Mouse (Mus musculus) limb, embryonic 13.5 days (tissue): ENCODE results near the gene Vmn1r195. TPM values are rescaled to one million over a fixed set of nuclear protein-coding genes. Genes with fewer than 3 reads are reported as not detected.

Experiments
- polyA plus RNA-seq: library from polyadenylated mRNA; unstranded; fragments of >200 nt; fragmentation: Nextera tagmentation; extraction: Ambion mirVana; gene quantifications from 2 replicates; pipeline ENCODE4 v1.2.1, GENCODE M21; 2015

Vmn1r195 gene
- polyA plus RNA-seq, 1 experiment from 2014 or later, result not detected

Other genes starting within 250 kb of the Vmn1r195 start
- gene Hist1h2ah, start 235.0 kb upstream of the Vmn1r195 start, polyA plus RNA-seq, result 8.8 and 11.8 TPM in 2 replicates
- gene Hist1h2bk, start 234.7 kb upstream of the Vmn1r195 start, polyA plus RNA-seq, result 14.4 and 16.2 TPM in 2 replicates
- 25.3 and 27.8 TPM in 2 replicates for gene Hist1h4i, start 229.2 kb upstream of the Vmn1r195 start, polyA plus RNA-seq
- 75.9 and 76.5 TPM in 2 replicates for gene Hist1h2ag, start 227.6 kb upstream of the Vmn1r195 start, polyA plus RNA-seq
- 17.9 TPM in 2 replicates for gene Hist1h2bj, start 227.3 kb upstream of the Vmn1r195 start, polyA plus RNA-seq
- not detected in 2 replicates for gene Vmn1r188, start 186.1 kb upstream of the Vmn1r195 start, polyA plus RNA-seq
- not detected in 2 replicates for gene Vmn1r189, start 164.7 kb upstream of the Vmn1r195 start, polyA plus RNA-seq
- not detected in 2 replicates for gene Vmn1r191, start 86.6 kb upstream of the Vmn1r195 start, polyA plus RNA-seq
- gene Vmn1r192, start 79.4 kb upstream of the Vmn1r195 start, polyA plus RNA-seq, result not detected in 2 replicates
- not detected in 2 replicates for gene Vmn1r193, start 47.4 kb upstream of the Vmn1r195 start, polyA plus RNA-seq
- not detected in 2 replicates for gene Vmn1r194, start 26.3 kb upstream of the Vmn1r195 start, polyA plus RNA-seq
- gene Vmn1r196, start 19.4 kb downstream of the Vmn1r195 start, polyA plus RNA-seq, result not detected in 2 replicates
- not detected in 2 replicates for gene Vmn1r197, start 54.1 kb downstream of the Vmn1r195 start, polyA plus RNA-seq
- gene Vmn1r198, start 79.8 kb downstream of the Vmn1r195 start, polyA plus RNA-seq, result not detected in 2 replicates
- gene Vmn1r199, start 109.3 kb downstream of the Vmn1r195 start, polyA plus RNA-seq, result not detected in 2 replicates
- not detected in 2 replicates for gene Vmn1r200, start 119.9 kb downstream of the Vmn1r195 start, polyA plus RNA-seq
- gene Vmn1r201, start 201.4 kb downstream of the Vmn1r195 start, polyA plus RNA-seq, result not detected in 2 replicates
- gene Vmn1r202, start 234.9 kb downstream of the Vmn1r195 start, polyA plus RNA-seq, result not detected in 2 replicates
- gene Vmn1r203, start 247.6 kb downstream of the Vmn1r195 start, polyA plus RNA-seq, result not detected in 2 replicates